22 mouse cellular contexts compared by ENCODE assay signal in genomic region chr2:73490466-73490865, GRCm38 (mm10). TPM values are rescaled to one million over a fixed set of nuclear protein-coding genes. Genes with fewer than 3 reads are reported as not detected.
DNase-seq lines count a peak whose midpoint lies in the region; ATAC-seq and TF ChIP-seq lines count a peak whose summit lies in the region.
"Had no signal": no experiment of that assay in that cellular context is flagged by ENCODE, and none has a peak within 500 bp of the region (broad histone marks: within the 10 kb centered on the region; RNA-seq: fewer than 3 reads in every experiment).

No protein-coding gene starts in this region.

- ATAC-seq in heart, embryonic 13.5 days (ENCODE audit: extremely low read depth, insufficient number of reproducible peaks, low FRiP score, low TSS enrichment) = no peak; the same call in 1 of the 2 replicates
- ATAC-seq in liver, embryonic 12.5 days = no peak
- ATAC-seq in limb, embryonic 13.5 days (ENCODE audit: low FRiP score, low read depth) = no peak
- ATAC-seq: activated CD4-positive, CD25-positive, alpha-beta regulatory T cell, adult 4 months; forebrain, embryonic 15.5 days; intestine, embryonic 16.5 days had no signal

- no peaks in the 10 kb centered on the region for H3K9me3 ChIP-seq in heart, embryonic 13.5 days
- H3K9me3 ChIP-seq in liver, embryonic 12.5 days (replicated peaks) = no peaks in the 10 kb centered on the region
- no peaks in the 10 kb centered on the region for H3K9me3 ChIP-seq in limb, embryonic 13.5 days
- H3K9me3 ChIP-seq: forebrain, embryonic 15.5 days; neural tube, embryonic 13.5 days had no signal

- no peak overlapping the region for H3K4me3 ChIP-seq in heart, embryonic 13.5 days
- no peak overlapping the region for H3K4me3 ChIP-seq in heart, adult 2 months
- H3K4me3 ChIP-seq in liver, embryonic 12.5 days = no peak overlapping the region
- no peak overlapping the region for H3K4me3 ChIP-seq in limb, embryonic 13.5 days
- H3K4me3 ChIP-seq: erythroblast, embryonic 14.5 days; forebrain, embryonic 15.5 days; left cerebral cortex, adult 2 months; neural tube, embryonic 13.5 days had no signal

- no peaks in the 10 kb centered on the region for H3K36me3 ChIP-seq in heart, embryonic 13.5 days
- H3K36me3 ChIP-seq in heart, adult 2 months (ENCODE audit: control insufficient read depth, insufficient read depth, low read length) = peaks cover 17% of the 10 kb centered on the region
- H3K36me3 ChIP-seq in liver, embryonic 12.5 days = no peaks in the 10 kb centered on the region
- 0 out of 2 replicates have a peak, but pooled peaks cover 3% of the 10 kb centered on the region for H3K36me3 ChIP-seq in limb, embryonic 13.5 days
- H3K36me3 ChIP-seq: forebrain, embryonic 15.5 days; neural tube, embryonic 13.5 days had no signal

- no peak for TF ChIP-seq EP300 in heart, adult 2 months (IDR thresholded peaks at IDR 0.05; ENCODE audit: insufficient read depth, low read depth, low read length)

- H3K79me2 ChIP-seq in heart, adult 2 months (replicated peaks; ENCODE audit: control insufficient read depth, insufficient read depth, low read length) = 0 out of 2 replicates have a peak, but pooled peaks cover 2% of the 10 kb centered on the region

- H3K4me1 ChIP-seq in heart, embryonic 13.5 days = peaks cover 48% of the 10 kb centered on the region
- peaks cover 24% of the 10 kb centered on the region for H3K4me1 ChIP-seq in heart, adult 2 months (ENCODE audit: control insufficient read depth, insufficient read depth, low read length)
- peaks cover 54% of the 10 kb centered on the region for H3K4me1 ChIP-seq in liver, embryonic 12.5 days
- H3K4me1 ChIP-seq in limb, embryonic 13.5 days = peaks cover 73% of the 10 kb centered on the region
- H3K4me1 ChIP-seq: forebrain, embryonic 15.5 days had no signal

- no peak for DNase-seq in heart, adult 2 months
- no peak for DNase-seq in liver
- DNase-seq in NIH3T3 (ENCODE audit: low read depth) = peak; percentile 33
- DNase-seq in urinary bladder, postnatal 36 days (ENCODE audit: low spot score in 2 of 2) = no peak
- DNase-seq in cerebellum, adult 9-11 months = no peak
- DNase-seq: adrenal gland, postnatal 25 days; cerebellum, adult 8-10 months; kidney, postnatal 14 days; right cerebral cortex, postnatal 14 days; thymus, postnatal 25 days had no signal

- H3K27me3 ChIP-seq in heart, embryonic 13.5 days (replicated peaks) = no peaks in the 10 kb centered on the region
- H3K27me3 ChIP-seq in heart, adult 2 months (ENCODE audit: control insufficient read depth, insufficient read depth, low read length) = no peaks in the 10 kb centered on the region
- H3K27me3 ChIP-seq in liver, embryonic 12.5 days (replicated peaks) = no peaks in the 10 kb centered on the region
- no peaks in the 10 kb centered on the region for H3K27me3 ChIP-seq in limb, embryonic 13.5 days
- H3K27me3 ChIP-seq: forebrain, embryonic 15.5 days; neural tube, embryonic 13.5 days; Patski had no signal

- peak overlapping the region; percentile 68 for H3K27ac ChIP-seq in heart, embryonic 13.5 days (replicated peaks)
- H3K27ac ChIP-seq in heart, adult 2 months = no peak overlapping the region
- peak overlapping the region; percentile 39; the same call in 1 of the 2 replicates for H3K27ac ChIP-seq in liver, embryonic 12.5 days
- peak overlapping the region; percentile 15; the same call in 1 of the 2 replicates for H3K27ac ChIP-seq in limb, embryonic 13.5 days
- H3K27ac ChIP-seq: forebrain, embryonic 15.5 days; hindbrain, embryonic 14.5 days; left cerebral cortex, adult 2 months; neural tube, embryonic 13.5 days had no signal

- no peak overlapping the region for H3K9ac ChIP-seq in heart, embryonic 13.5 days
- H3K9ac ChIP-seq in heart, adult 2 months (ENCODE audit: low read depth, low read length) = no peak overlapping the region
- no peak overlapping the region for H3K9ac ChIP-seq in liver, embryonic 12.5 days
- H3K9ac ChIP-seq in limb, embryonic 13.5 days = no peak overlapping the region
- H3K9ac ChIP-seq: forebrain, embryonic 15.5 days; hindbrain, embryonic 14.5 days; neural tube, embryonic 13.5 days had no signal

- H3K4me2 ChIP-seq in heart, embryonic 13.5 days = no peak overlapping the region
- no peak overlapping the region for H3K4me2 ChIP-seq in liver, embryonic 12.5 days
- H3K4me2 ChIP-seq in limb, embryonic 13.5 days (replicated peaks) = no peak overlapping the region
- H3K4me2 ChIP-seq: forebrain, embryonic 15.5 days; hindbrain, embryonic 14.5 days; midbrain, embryonic 11.5 days; neural tube, embryonic 13.5 days had no signal

- intact Hi-C loops in heart, adult 2 months (cut with DNase I) = loop anchor here (2.0 to 5.0 kb wide), 2 partner anchors 22 to 53 kb away; no protein-coding TSS in a partner anchor

- no peak for TF ChIP-seq CTCF in heart, adult 2 months (IDR thresholded peaks at IDR 0.05)

- 74% methylated on average over 1 of the region's 1 CpGs for WGBS in heart, embryonic 13.5 days
- WGBS in heart, adult 2 months = 38% methylated on average over 1 of the region's 1 CpGs
- WGBS in liver, embryonic 12.5 days (ENCODE audit: insufficient replicate concordance) = 50% methylated on average over 1 of the region's 1 CpGs
- whole genome bisulfite sequencing in limb, embryonic 13.5 days = 83% methylated on average over 1 of the region's 1 CpGs

- TF ChIP-seq POLR2A in heart, adult 2 months (IDR thresholded peaks at IDR 0.05; ENCODE audit: insufficient read depth, low read depth, low read length) = no peak

RNA-seq across cellular contexts. Expression of gene Wipf1, which starts 39.1 kb away (rescaled TPM):
- polyA plus RNA-seq in heart, embryonic 13.5 days (2015; fragmentation: Nextera tagmentation; extraction: Ambion mirVana) = 4.0 and 5.0 TPM in 2 replicates
- 10 to 100 TPM; 12.9 to 17.0 TPM for total RNA-seq in heart, adult 2 months (2021)
- 6.0 and 6.6 TPM in 2 replicates for polyA plus RNA-seq in heart, adult 2 months (2012; rRNA removed)
- 5.7 and 6.1 TPM in 2 replicates for polyA plus RNA-seq in liver, embryonic 12.5 days (2016; fragmentation: Nextera tagmentation; extraction: Ambion mirVana)
- 14.6 and 16.2 TPM in 2 replicates for polyA plus RNA-seq in limb, embryonic 13.5 days (2015; fragmentation: Nextera tagmentation; extraction: Ambion mirVana)
